Mouse (Mus musculus) heart, adult 2 months (tissue): Measurements from ENCODE around the gene Hoxb13. TPM values are rescaled to one million over a fixed set of nuclear protein-coding genes. Genes with fewer than 3 reads are reported as not detected.

Experiments used
- DNase-seq, 2 experiments: peaks; one replicate each; pipeline ENCODE4 v3.0.0; 2021
- H3K27ac ChIP-seq: fragments of 200-600 bp; 2 replicates; pipeline ENCODE4 v1.8.1; 2022
- H3K27me3 ChIP-seq: fragments of 200-500 bp; 2 replicates; pipeline ENCODE4 v1.6.1; 2012; ENCODE audit warnings: mild to moderate bottlenecking, low read length, inconsistent platforms, mixed read lengths; ENCODE audit not compliant: control insufficient read depth, insufficient read depth
- H3K36me3 ChIP-seq: fragments of 200-500 bp; 2 replicates; pipeline ENCODE4 v1.6.1; 2012; ENCODE audit warnings: low read length, inconsistent platforms; ENCODE audit not compliant: control insufficient read depth, insufficient read depth
- H3K4me1 ChIP-seq: fragments of 200-500 bp; 2 replicates; pipeline ENCODE4 v1.6.1; 2011; ENCODE audit warnings: low read length; ENCODE audit not compliant: control insufficient read depth, insufficient read depth
- H3K4me3 ChIP-seq: fragments of 200-600 bp; 2 replicates; pipeline ENCODE4 v1.8.1; 2022
- H3K79me2 ChIP-seq: fragments of 200-500 bp; replicated peaks from 2 replicates; pipeline ENCODE4 v1.6.1; 2012; ENCODE audit warnings: mild to moderate bottlenecking, inconsistent platforms, low read length, moderate library complexity, mixed read lengths; ENCODE audit not compliant: control insufficient read depth, insufficient read depth
- H3K9ac ChIP-seq: fragments of 200-500 bp; 2 replicates; pipeline ENCODE4 v1.6.1; 2012; ENCODE audit warnings: low read depth, mild to moderate bottlenecking, control low read depth, inconsistent platforms, low read length, mixed read lengths
- CTCF ChIP-seq: fragments of 200-600 bp; IDR thresholded peaks from 2 replicates; pipeline ENCODE4 v1.8.1; 2022; ENCODE audit warnings: antibody characterized with exemption, mild to moderate bottlenecking, moderate library complexity
- EP300 ChIP-seq: fragments of 200-500 bp; IDR thresholded peaks from 2 replicates; pipeline ENCODE4 v1.6.1; 2011; ENCODE audit warnings: low read depth, low read length, control low read depth; ENCODE audit not compliant: insufficient read depth
- POLR2A ChIP-seq: fragments of 200-500 bp; IDR thresholded peaks from 2 replicates; pipeline ENCODE4 v1.6.1; 2011; ENCODE audit warnings: mild to moderate bottlenecking, low read depth, low read length, control low read depth; ENCODE audit not compliant: insufficient read depth
- WGBS: fragments of 180-500 bp; shearing (Covaris S2); methylation state at CpG from one replicate; pipeline ENCODE4 v1.1.7; 2018; 5-methylcytosine and 5-hydroxymethylcytosine counted together
- intact Hi-C: fragments of 180-260 bp; cut with DNase I; formaldehyde crosslinking; loops from one replicate; pipeline ENCODE4 v1.15.1; 2025
- polyA plus RNA-seq: library from polyadenylated mRNA; depleted of rRNA; stranded (reverse); fragments of >200 nt; gene quantifications from 2 replicates; pipeline ENCODE4 v1.2.3, GENCODE M21; 2012
- total RNA-seq, 2 experiments: library from RNA; stranded (reverse); gene quantifications; 2 replicates each; pipeline ENCODE4 v1.2.3; 2021

Hoxb13 gene
- total and polyA plus RNA-seq, 3 experiments: not detected

DNA sequence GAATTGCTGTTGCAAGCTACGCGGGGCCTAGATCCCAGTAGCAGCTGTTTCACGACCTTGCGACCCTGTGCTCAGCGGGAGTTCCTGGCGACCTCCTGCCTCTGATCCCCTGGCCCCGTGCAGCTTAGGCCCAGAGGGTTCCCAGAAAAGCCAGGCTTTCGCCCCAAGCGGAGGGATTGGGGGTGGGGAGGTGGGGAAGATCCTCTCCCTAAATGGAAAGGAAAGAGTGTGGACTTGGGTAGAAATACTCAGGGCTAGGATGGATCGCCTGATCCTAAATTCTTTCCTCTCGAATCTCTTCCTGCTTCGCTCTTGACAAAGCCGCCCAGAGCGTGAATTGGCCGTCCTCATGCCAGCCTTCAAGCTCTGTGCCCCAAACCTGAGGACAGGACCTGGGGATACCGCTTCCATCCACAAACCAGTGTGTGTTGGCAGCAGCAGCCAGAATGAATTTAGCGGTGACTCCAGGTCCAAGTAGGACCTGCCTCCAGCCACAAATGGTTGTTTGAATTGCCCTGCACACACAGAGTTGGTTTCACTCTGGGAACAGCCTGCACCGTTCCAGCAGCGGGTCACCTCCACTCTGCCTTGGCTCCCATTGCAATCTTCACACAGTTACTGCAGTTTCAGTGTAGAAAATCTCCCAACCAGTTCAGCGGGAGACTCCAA is 23.3 kb upstream of the Hoxb13 start:
- Histone ChIP-seq H3K36me3 (no peaks in the 10 kb centered on the region), H3K79me2 (no peaks in the 10 kb centered on the region)
- intact Hi-C loops: no loop called here

GRCm38 (mm10) chr11:96171601-96172000 is 22.5 kb upstream of the Hoxb13 start:
- DNase-seq: no peak
- Histone ChIP-seq H3K79me2 (no peaks in the 10 kb centered on the region), H3K4me1 (no peaks in the 10 kb centered on the region), H3K27me3 (peaks cover 32% of the 10 kb centered on the region), H3K36me3 (no peaks in the 10 kb centered on the region), H3K4me3 (no peak overlapping the region), H3K27ac (no peak overlapping the region), H3K9ac (no peak overlapping the region)
- intact Hi-C loops: no loop called here
- TF ChIP-seq EP300 (no peak), POLR2A (no peak), CTCF (no peak)
- 10% methylated on average over 3 of the region's 3 CpGs for WGBS

More for the DNA sequence above, 23.3 kb upstream of the Hoxb13 start:
- Histone ChIP-seq H3K27ac (no peak overlapping the region), H3K4me1 (no peaks in the 10 kb centered on the region), H3K9ac (no peak overlapping the region), H3K4me3 (no peak overlapping the region), H3K27me3 (peaks cover 32% of the 10 kb centered on the region)
- 2% methylated on average over 20 of the region's 20 CpGs for WGBS
- DNase-seq: no peak
- TF ChIP-seq POLR2A (no peak), EP300 (no peak), CTCF (no peak)

- Histone ChIP-seq H3K4me3 (no peak overlapping the region), H3K36me3 (no peaks in the 10 kb centered on the region), H3K4me1 (no peaks in the 10 kb centered on the region), H3K9ac (no peak overlapping the region), H3K27me3 (peaks cover 35% of the 10 kb centered on the region), H3K27ac (no peak overlapping the region), H3K79me2 (no peaks in the 10 kb centered on the region)
- TF ChIP-seq POLR2A (no peak), EP300 (no peak), CTCF (no peak)
- 2% methylated on average over 25 of the region's 25 CpGs for WGBS
- intact Hi-C loops: no loop called here
- no peak for DNase-seq
Measured at GRCm38 (mm10) chr11:96172511-96173287, 21.4 kb upstream of the Hoxb13 start.

DNA sequence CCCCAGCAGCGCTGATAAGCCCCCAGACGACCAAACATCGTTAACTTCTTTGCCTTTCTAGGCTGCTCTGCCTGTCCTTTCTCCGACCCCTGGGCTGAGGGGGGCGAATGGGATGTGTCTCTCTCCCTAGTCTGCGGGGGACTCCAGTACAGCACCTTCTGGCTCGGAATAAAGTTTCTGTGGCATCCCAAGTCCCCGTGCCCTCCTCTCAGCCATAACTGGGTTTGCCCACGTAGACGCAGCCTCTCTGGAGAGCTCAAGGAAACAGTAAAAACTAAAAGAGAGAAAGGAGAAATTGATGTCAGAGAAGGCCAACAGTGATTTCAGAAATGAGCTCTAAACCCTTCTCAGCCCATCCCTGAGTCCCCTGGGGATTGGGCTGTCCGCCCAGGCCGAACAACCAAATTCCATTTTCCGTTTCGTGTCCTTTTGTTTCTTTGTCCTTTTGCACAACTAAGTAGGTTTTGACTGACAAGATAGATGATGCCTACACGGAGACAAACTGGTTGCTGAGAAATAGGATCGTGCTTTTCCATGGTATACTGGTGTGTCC is 20.8 kb upstream of the Hoxb13 start:
- Histone ChIP-seq H3K27ac (no peak overlapping the region), H3K4me3 (no peak overlapping the region), H3K27me3 (peaks cover 39% of the 10 kb centered on the region), H3K79me2 (no peaks in the 10 kb centered on the region), H3K4me1 (no peaks in the 10 kb centered on the region), H3K36me3 (no peaks in the 10 kb centered on the region), H3K9ac (no peak overlapping the region)
- DNase-seq: no peak
- TF ChIP-seq EP300 (no peak), POLR2A (no peak), CTCF (no peak)
- 2% methylated on average over 16 of the region's 16 CpGs for WGBS
- intact Hi-C loops: no loop called here

GRCm38 (mm10) chr11:96174881-96175280 is 19.2 kb upstream of the Hoxb13 start:
- Histone ChIP-seq H3K4me1 (no peaks in the 10 kb centered on the region), H3K4me3 (no peak overlapping the region), H3K27ac (no peak overlapping the region), H3K27me3 (peaks cover 37% of the 10 kb centered on the region), H3K36me3 (no peaks in the 10 kb centered on the region), H3K9ac (no peak overlapping the region), H3K79me2 (no peaks in the 10 kb centered on the region)
- intact Hi-C loops: no loop called here
- 8% methylated on average over 6 of the region's 6 CpGs for WGBS
- TF ChIP-seq CTCF (no peak), POLR2A (no peak), EP300 (no peak)
- DNase-seq: no peak

DNA sequence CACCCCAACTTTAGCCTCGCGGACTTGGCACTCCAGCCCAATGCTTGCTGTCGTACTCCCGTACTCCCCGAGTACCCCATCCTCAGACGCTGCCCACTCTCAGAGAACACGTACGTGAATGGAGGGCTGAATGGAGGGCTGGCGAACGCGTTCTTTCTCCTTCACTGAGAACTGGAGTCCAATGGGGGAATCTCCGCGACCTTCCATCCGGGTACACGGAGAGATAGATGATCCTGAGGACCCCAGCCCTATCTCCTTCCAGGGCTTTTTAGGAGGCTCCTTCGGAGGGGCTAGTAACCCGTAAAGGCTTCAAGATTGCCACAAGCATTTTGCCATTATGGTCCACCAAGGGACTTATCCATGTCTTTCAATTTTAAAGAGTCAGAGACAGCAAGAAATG is 18.6 kb upstream of the Hoxb13 start:
- intact Hi-C loops: no loop called here
- Histone ChIP-seq H3K27ac (no peak overlapping the region), H3K4me1 (no peaks in the 10 kb centered on the region), H3K27me3 (peaks cover 38% of the 10 kb centered on the region), H3K79me2 (no peaks in the 10 kb centered on the region), H3K9ac (no peak overlapping the region), H3K4me3 (no peak overlapping the region), H3K36me3 (no peaks in the 10 kb centered on the region)
- no peak for DNase-seq
- TF ChIP-seq CTCF: no peak
- no peak for TF ChIP-seq POLR2A
- no peak for TF ChIP-seq EP300
- 3% methylated on average over 17 of the region's 17 CpGs for WGBS
